24 mouse cellular contexts compared by ENCODE assay signal in genomic region chr14:103845716-103846115, GRCm38 (mm10). TPM values are rescaled to one million over a fixed set of nuclear protein-coding genes. Genes with fewer than 3 reads are reported as not detected.
DNase-seq lines count a peak whose midpoint lies in the region; ATAC-seq lines count a peak whose summit lies in the region.
"Had no signal": no experiment of that assay in that cellular context is flagged by ENCODE, and none has a peak within 500 bp of the region (broad histone marks: within the 10 kb centered on the region; RNA-seq: fewer than 3 reads in every experiment).

No protein-coding gene starts in this region.

- no peak overlapping the region for H3K4me2 ChIP-seq in hindbrain, embryonic 13.5 days
- H3K4me2 ChIP-seq in midbrain, embryonic 11.5 days: no peak overlapping the region
- H3K4me2 ChIP-seq in midbrain, embryonic 14.5 days (ENCODE audit: low read length): no peak overlapping the region
- H3K4me2 ChIP-seq: embryonic facial prominence, embryonic 13.5 days; embryonic facial prominence, embryonic 15.5 days; forebrain, embryonic 12.5 days had no signal

- no peak for ATAC-seq in hindbrain, embryonic 13.5 days (ENCODE audit: low FRiP score)
- no peak for ATAC-seq in midbrain, embryonic 11.5 days (ENCODE audit: low FRiP score)
- ATAC-seq in midbrain, embryonic 14.5 days (ENCODE audit: low FRiP score, low TSS enrichment): no peak
- ATAC-seq: forebrain, embryonic 14.5 days; forebrain, embryonic 16.5 days had no signal

- WGBS in hindbrain, embryonic 10.5 days: 94% methylated on average over 2 of the region's 2 CpGs
- WGBS in hindbrain, embryonic 13.5 days: 92% methylated on average over 2 of the region's 2 CpGs
- WGBS in midbrain, embryonic 11.5 days: 99% methylated on average over 2 of the region's 2 CpGs
- WGBS in midbrain, embryonic 14.5 days: 98% methylated on average over 2 of the region's 2 CpGs

- 0 out of 2 replicates have a peak, but pooled peaks cover 12% of the 10 kb centered on the region for H3K27me3 ChIP-seq in hindbrain, embryonic 10.5 days (ENCODE audit: insufficient read depth, poor library complexity, severe bottlenecking)
- H3K27me3 ChIP-seq in hindbrain, embryonic 13.5 days: no peaks in the 10 kb centered on the region
- H3K27me3 ChIP-seq in midbrain, embryonic 11.5 days (ENCODE audit: control insufficient read depth, insufficient read depth, low read length): no peaks in the 10 kb centered on the region
- H3K27me3 ChIP-seq in midbrain, embryonic 14.5 days (ENCODE audit: control insufficient read depth, insufficient read depth, low read length): 0 out of 2 replicates have a peak, but pooled peaks cover 6% of the 10 kb centered on the region
- H3K27me3 ChIP-seq: embryonic facial prominence, embryonic 15.5 days; forebrain, embryonic 12.5 days had no signal

- DNase-seq in hindbrain, embryonic 10.5 days (ENCODE audit: low spot score): no peak
- peak; percentile 80 for DNase-seq in midbrain, embryonic 11.5 days (ENCODE audit: low spot score, missing footprints)
- no peak for DNase-seq in midbrain, embryonic 14.5 days
- no peak for DNase-seq in MN1 (ENCODE audit: low spot score)
- DNase-seq: adrenal gland, adult 2 months; adrenal gland, postnatal 10 days; adrenal gland, postnatal 25 days; cerebellum, adult 11 months; cerebellum, adult 18-20 months; cerebellum, adult 8-10 months; cerebellum, adult 9-11 months; cerebellum, postnatal 14 days; cerebellum, postnatal 36 days; embryo, embryonic 11 days had no signal

- H3K4me3 ChIP-seq in hindbrain, embryonic 10.5 days: no peak overlapping the region
- no peak overlapping the region for H3K4me3 ChIP-seq in hindbrain, embryonic 13.5 days
- no peak overlapping the region for H3K4me3 ChIP-seq in midbrain, embryonic 11.5 days (ENCODE audit: low read depth, low read length)
- H3K4me3 ChIP-seq in midbrain, embryonic 14.5 days (replicated peaks; ENCODE audit: low read depth, low read length): no peak overlapping the region
- H3K4me3 ChIP-seq: embryonic facial prominence, embryonic 13.5 days; embryonic facial prominence, embryonic 15.5 days; erythroblast, embryonic 14.5 days; forebrain, embryonic 10.5 days; forebrain, embryonic 12.5 days had no signal

- H3K27ac ChIP-seq in hindbrain, embryonic 10.5 days: peak overlapping the region; percentile 92
- no peak overlapping the region for H3K27ac ChIP-seq in hindbrain, embryonic 13.5 days
- H3K27ac ChIP-seq in midbrain, embryonic 11.5 days (ENCODE audit: low read depth, low read length): no peak overlapping the region
- no peak overlapping the region for H3K27ac ChIP-seq in midbrain, embryonic 14.5 days (replicated peaks; ENCODE audit: low read depth, low read length)
- H3K27ac ChIP-seq: embryonic facial prominence, embryonic 13.5 days; embryonic facial prominence, embryonic 15.5 days; forebrain, embryonic 12.5 days had no signal

- H3K36me3 ChIP-seq in hindbrain, embryonic 10.5 days: peaks cover 8% of the 10 kb centered on the region
- no peaks in the 10 kb centered on the region for H3K36me3 ChIP-seq in hindbrain, embryonic 13.5 days
- no peaks in the 10 kb centered on the region for H3K36me3 ChIP-seq in midbrain, embryonic 11.5 days (ENCODE audit: control insufficient read depth, insufficient read depth, low read length)
- no peaks in the 10 kb centered on the region for H3K36me3 ChIP-seq in midbrain, embryonic 14.5 days (ENCODE audit: control insufficient read depth, insufficient read depth, low read length)
- H3K36me3 ChIP-seq: embryonic facial prominence, embryonic 13.5 days; embryonic facial prominence, embryonic 15.5 days; forebrain, embryonic 10.5 days; G1E had no signal

- H3K9ac ChIP-seq in hindbrain, embryonic 13.5 days: no peak overlapping the region
- no peak overlapping the region for H3K9ac ChIP-seq in midbrain, embryonic 11.5 days (ENCODE audit: low read length)
- H3K9ac ChIP-seq in midbrain, embryonic 14.5 days (replicated peaks; ENCODE audit: low read length): no peak overlapping the region
- H3K9ac ChIP-seq: embryonic facial prominence, embryonic 13.5 days; embryonic facial prominence, embryonic 15.5 days; forebrain, embryonic 12.5 days had no signal

- H3K4me1 ChIP-seq in hindbrain, embryonic 10.5 days (replicated peaks): peaks cover 42% of the 10 kb centered on the region
- H3K4me1 ChIP-seq in hindbrain, embryonic 13.5 days (replicated peaks): peaks cover 19% of the 10 kb centered on the region
- H3K4me1 ChIP-seq in midbrain, embryonic 11.5 days (ENCODE audit: control insufficient read depth, insufficient read depth, low read length): peaks cover 17% of the 10 kb centered on the region
- peaks cover 18% of the 10 kb centered on the region; the same call in 1 of the 2 replicates for H3K4me1 ChIP-seq in midbrain, embryonic 14.5 days (ENCODE audit: control insufficient read depth, insufficient read depth, low read length)

- H3K9me3 ChIP-seq in hindbrain, embryonic 10.5 days: no peaks in the 10 kb centered on the region
- H3K9me3 ChIP-seq in hindbrain, embryonic 13.5 days: no peaks in the 10 kb centered on the region
- no peaks in the 10 kb centered on the region for H3K9me3 ChIP-seq in midbrain, embryonic 11.5 days (ENCODE audit: control insufficient read depth, low read length)
- H3K9me3 ChIP-seq in midbrain, embryonic 14.5 days (ENCODE audit: control insufficient read depth, low read length): no peaks in the 10 kb centered on the region
- H3K9me3 ChIP-seq: embryonic facial prominence, embryonic 13.5 days; embryonic facial prominence, embryonic 15.5 days; forebrain, embryonic 10.5 days; forebrain, embryonic 12.5 days had no signal

RNA-seq across cellular contexts. Expression of gene Ednrb, which starts 1.5 kb away (rescaled TPM):
- polyA plus RNA-seq in hindbrain, embryonic 10.5 days (2016; fragmentation: Nextera tagmentation; extraction: Ambion mirVana): 76.5 and 105 TPM in 2 replicates
- 134 and 147 TPM in 2 replicates for polyA plus RNA-seq in hindbrain, embryonic 13.5 days (2015; fragmentation: Nextera tagmentation; extraction: Ambion mirVana)
- polyA plus RNA-seq in midbrain, embryonic 11.5 days (2014; fragmentation: Nextera tagmentation; extraction: Ambion mirVana): 103 and 126 TPM in 2 replicates
- polyA plus RNA-seq in midbrain, embryonic 14.5 days (2014; fragmentation: Nextera tagmentation; extraction: Ambion mirVana): 111 and 125 TPM in 2 replicates
- polyA plus RNA-seq: C2C12, G1E had no signal
